Comparison of ENCODE assay signal across 21 mouse cellular contexts in the genomic region with DNA sequence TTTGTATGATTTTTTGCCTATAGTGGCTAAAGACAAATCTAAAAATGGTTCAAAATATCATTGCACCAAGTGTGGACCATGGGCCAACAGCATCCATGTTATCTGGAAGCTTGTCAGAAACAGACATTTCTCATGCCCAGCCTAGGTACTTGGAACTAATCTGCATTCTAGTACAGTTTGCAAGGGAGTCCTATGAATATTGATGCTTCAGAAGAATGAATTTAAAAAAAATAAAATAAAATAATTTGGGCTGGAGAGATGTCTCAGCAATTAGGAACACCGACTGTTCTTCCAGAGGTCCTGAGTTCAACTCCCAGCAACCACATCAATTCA. TPM values are rescaled to one million over a fixed set of nuclear protein-coding genes. Genes with fewer than 3 reads are reported as not detected.
DNase-seq lines count a peak whose midpoint lies in the region; ATAC-seq and TF ChIP-seq lines count a peak whose summit lies in the region.
"Had no signal": no experiment of that assay in that cellular context is flagged by ENCODE, and none has a peak within 500 bp of the region (broad histone marks: within the 10 kb centered on the region; RNA-seq: fewer than 3 reads in every experiment).

No protein-coding gene starts in this region.

- DNase-seq in cerebellum, adult 11 months = no peak
- DNase-seq: adrenal gland, adult 2 months; adrenal gland, adult 8-10 months; adrenal gland, postnatal 10 days; adrenal gland, postnatal 14 days; adrenal gland, postnatal 25 days; adrenal gland, postnatal 36 days; B cell, adult 2 months; cerebellum, adult 11-12 months; cerebellum, adult 18-20 months; cerebellum, adult 2 months had no signal

- WGBS in intestine, embryonic 15.5 days = 92% methylated on average over 1 of the region's 1 CpGs
- 95% methylated on average over 1 of the region's 1 CpGs for WGBS in intestine, postnatal 0 days
- WGBS in intestine, embryonic 16.5 days = 92% methylated on average over 1 of the region's 1 CpGs

- TF ChIP-seq CTCF in intestine, postnatal 0 days (IDR thresholded peaks at IDR 0.05; ENCODE audit: low read depth) = no peak

- H3K27ac ChIP-seq in intestine, embryonic 15.5 days = no peak overlapping the region
- no peak overlapping the region for H3K27ac ChIP-seq in intestine, postnatal 0 days (ENCODE audit: low read depth, low read length)
- no peak overlapping the region for H3K27ac ChIP-seq in intestine, embryonic 16.5 days (ENCODE audit: low read length)

- no peak overlapping the region for H3K9ac ChIP-seq in intestine, embryonic 15.5 days
- no peak overlapping the region for H3K9ac ChIP-seq in intestine, postnatal 0 days (ENCODE audit: low read depth, low read length)
- H3K9ac ChIP-seq in intestine, embryonic 16.5 days (ENCODE audit: low read depth, low read length) = no peak overlapping the region

- no peak overlapping the region for H3K4me3 ChIP-seq in intestine, embryonic 15.5 days (replicated peaks)
- H3K4me3 ChIP-seq in intestine, postnatal 0 days (ENCODE audit: low read depth, low read length) = no peak overlapping the region
- no peak overlapping the region for H3K4me3 ChIP-seq in intestine, embryonic 16.5 days (ENCODE audit: low read length)

- ATAC-seq in intestine, embryonic 15.5 days = peak; percentile 59; the same call in 1 of the 2 replicates
- no peak for ATAC-seq in intestine, postnatal 0 days
- ATAC-seq in intestine, embryonic 16.5 days = peak; percentile 74; the same call in 1 of the 2 replicates
- ATAC-seq: activated CD4-positive, CD25-positive, alpha-beta regulatory T cell, adult 4 months; CD4-positive, CD25-positive, alpha-beta regulatory T cell, adult 4 months; Patski had no signal

- no peaks in the 10 kb centered on the region for H3K9me3 ChIP-seq in intestine, embryonic 15.5 days
- no peaks in the 10 kb centered on the region for H3K9me3 ChIP-seq in intestine, postnatal 0 days (ENCODE audit: control insufficient read depth)
- no peaks in the 10 kb centered on the region for H3K9me3 ChIP-seq in intestine, embryonic 16.5 days (ENCODE audit: control insufficient read depth, low read length)
- H3K9me3 ChIP-seq: G1E had no signal

- no peak overlapping the region for H3K4me2 ChIP-seq in intestine, embryonic 15.5 days (replicated peaks)
- H3K4me2 ChIP-seq in intestine, postnatal 0 days (replicated peaks; ENCODE audit: low read depth) = no peak overlapping the region
- no peak overlapping the region for H3K4me2 ChIP-seq in intestine, embryonic 16.5 days (ENCODE audit: low read depth, low read length)

- H3K4me1 ChIP-seq in intestine, embryonic 15.5 days (replicated peaks) = no peaks in the 10 kb centered on the region
- H3K4me1 ChIP-seq in intestine, postnatal 0 days (replicated peaks; ENCODE audit: control insufficient read depth, insufficient read depth, low read length) = no peaks in the 10 kb centered on the region
- H3K4me1 ChIP-seq in intestine, embryonic 16.5 days (ENCODE audit: control insufficient read depth, insufficient read depth, low read length) = no peaks in the 10 kb centered on the region

- H3K36me3 ChIP-seq in intestine, embryonic 15.5 days = no peaks in the 10 kb centered on the region
- no peaks in the 10 kb centered on the region for H3K36me3 ChIP-seq in intestine, postnatal 0 days (ENCODE audit: control insufficient read depth, insufficient read depth)
- no peaks in the 10 kb centered on the region for H3K36me3 ChIP-seq in intestine, embryonic 16.5 days (ENCODE audit: control insufficient read depth, insufficient read depth, low read length)
- H3K36me3 ChIP-seq: G1E had no signal

- no peaks in the 10 kb centered on the region for H3K27me3 ChIP-seq in intestine, embryonic 15.5 days (replicated peaks)
- no peaks in the 10 kb centered on the region for H3K27me3 ChIP-seq in intestine, postnatal 0 days (replicated peaks; ENCODE audit: control insufficient read depth, insufficient read depth, low read length)
- no peaks in the 10 kb centered on the region for H3K27me3 ChIP-seq in intestine, embryonic 16.5 days (replicated peaks; ENCODE audit: control insufficient read depth, insufficient read depth, low read length)
- H3K27me3 ChIP-seq: CH12.LX had no signal

RNA-seq across cellular contexts. Expression of gene Cxcl13, which starts 30.9 kb away (rescaled TPM):
- 51.5 and 60.8 TPM in 2 replicates for polyA plus RNA-seq in intestine, embryonic 15.5 days (2015; fragmentation: Nextera tagmentation; extraction: Ambion mirVana)
- 17.0 and 20.1 TPM in 2 replicates for polyA plus RNA-seq in intestine, postnatal 0 days (2015; fragmentation: Nextera tagmentation; extraction: Ambion mirVana)
- 72.3 and 75.4 TPM in 2 replicates for polyA plus RNA-seq in intestine, embryonic 16.5 days (2015; fragmentation: Nextera tagmentation; extraction: Ambion mirVana)
- polyA plus RNA-seq: adrenal gland, adult 2 months; brain, embryonic 14.5 days; C2C12; CD4-positive, CD25-positive, alpha-beta regulatory T cell, adult 4 months; cerebellum, adult 2 months; G1E; Patski had no signal
